Mouse (Mus musculus): Measurements from ENCODE around the gene Gm20219. TPM values are rescaled to one million over a fixed set of nuclear protein-coding genes. Genes with fewer than 3 reads are reported as not detected.

Gene Gm20219
- polyA plus RNA-seq, 1 experiment = 3.1 TPM

DNA sequence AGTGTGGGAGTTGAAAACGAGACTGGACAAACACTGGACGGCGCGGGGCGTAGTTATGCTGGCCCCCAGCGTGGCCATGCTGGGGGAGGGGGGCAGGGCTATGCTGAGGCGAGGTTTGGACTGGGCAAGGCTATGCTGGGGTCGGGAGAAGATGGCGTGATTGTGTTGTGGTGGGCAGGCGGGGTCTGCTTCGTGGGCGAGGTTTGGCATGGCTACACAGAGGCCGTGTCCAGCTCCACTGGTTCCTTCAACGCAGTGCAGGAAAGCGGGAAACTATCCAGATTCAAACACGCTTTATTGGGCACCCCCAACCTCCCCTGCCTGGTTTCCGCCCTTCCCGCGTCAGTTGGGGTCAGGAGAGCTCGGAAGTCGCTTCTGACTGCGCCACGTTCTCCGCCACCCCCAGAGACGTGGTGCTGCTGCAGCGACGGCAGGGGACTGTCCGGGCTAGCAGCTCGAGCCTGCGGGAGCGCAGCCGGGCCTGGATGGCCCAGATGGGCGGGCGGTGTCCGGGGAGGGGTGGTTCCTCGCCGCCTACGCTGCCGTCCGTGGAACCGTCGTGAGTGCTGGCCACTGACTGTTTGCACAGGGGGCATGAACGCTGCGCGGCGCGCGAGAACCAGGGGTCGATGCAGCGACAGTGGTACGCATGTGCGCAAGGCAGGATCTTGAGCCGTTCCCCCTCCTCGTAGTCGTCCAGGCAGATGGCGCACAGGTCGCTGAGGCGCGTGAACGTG lies 43.0 kb downstream of the Gm20219 start:
- TF ChIP-seq CTCF (IDR thresholded peaks at IDR 0.05; ENCODE audit: borderline replicate concordance, extremely low read depth, insufficient read depth, insufficient read length) (no peak), POLR2A (IDR thresholded peaks at IDR 0.05; ENCODE audit: borderline replicate concordance, extremely low read depth, insufficient read depth, insufficient read length, poor library complexity, severe bottlenecking) (no peak)
- peak; percentile 52 for DNase-seq (ENCODE audit: low read depth)

DNA sequence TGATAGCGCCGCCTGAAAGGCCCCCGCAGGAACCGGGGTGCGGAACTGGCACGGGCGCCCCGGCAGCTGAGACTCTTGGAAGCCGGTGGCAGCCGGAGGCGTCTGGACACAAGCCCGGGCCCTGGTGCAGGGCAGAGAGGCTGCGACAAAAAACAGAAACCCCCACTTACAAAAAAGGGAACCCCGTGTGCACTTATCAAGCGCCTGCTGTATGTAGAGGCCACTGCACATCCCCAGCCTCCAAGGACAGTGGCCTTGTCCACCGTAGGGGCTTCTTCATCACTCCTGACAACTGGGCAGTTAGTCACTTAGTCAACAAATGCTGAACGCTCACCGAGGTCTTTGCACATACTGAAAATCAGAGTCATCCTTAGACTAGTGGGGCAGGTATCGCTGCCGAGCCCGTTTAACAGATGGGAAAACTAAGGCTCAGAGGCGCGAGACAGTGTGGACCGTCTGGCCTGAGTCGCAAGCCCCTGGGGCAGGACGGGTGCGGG lies 43.7 kb downstream of the Gm20219 start:
- peak; percentile 76 for DNase-seq (ENCODE audit: low read depth)

DNA sequence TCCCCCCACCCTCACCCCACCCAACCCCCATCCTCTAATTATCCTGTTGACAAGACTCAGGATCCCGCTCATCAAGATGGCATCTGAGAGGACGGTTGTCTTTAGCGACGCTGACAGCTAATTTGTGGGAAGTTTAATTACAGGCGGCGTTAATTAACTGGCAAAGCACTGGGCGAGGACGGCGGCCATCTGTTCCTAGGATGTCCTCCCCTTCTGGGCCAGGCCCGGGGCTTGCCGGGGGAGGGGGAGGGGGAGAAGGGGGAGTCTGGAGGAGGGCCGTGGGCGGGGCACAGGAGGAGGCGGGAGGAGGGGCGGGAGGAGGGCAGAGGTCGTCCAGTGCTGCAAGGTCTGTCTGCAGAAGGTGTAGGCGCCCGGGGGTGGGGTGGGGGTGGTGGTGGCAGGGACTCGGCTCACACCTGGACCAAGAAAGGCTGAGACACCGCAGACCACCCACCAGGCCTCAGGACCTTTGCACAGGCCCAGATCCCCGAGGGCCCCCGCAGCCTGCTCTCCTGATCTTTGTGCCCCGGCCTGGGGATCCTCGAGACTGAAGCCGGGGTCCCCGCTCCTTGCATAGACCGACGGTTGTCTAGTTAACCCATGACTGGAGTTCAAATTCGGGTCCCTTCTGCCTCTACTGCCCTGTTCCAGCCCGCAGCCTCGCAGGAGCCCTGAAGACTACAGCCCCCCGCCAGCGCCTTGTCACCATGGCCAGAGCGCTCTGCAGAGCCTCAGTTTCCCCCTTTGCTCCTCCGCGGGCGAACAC lies 44.3 kb downstream of the Gm20219 start:
- DNase-seq (ENCODE audit: low read depth) = peak; percentile 98
- TF ChIP-seq POLR2A (IDR thresholded peaks at IDR 0.05; ENCODE audit: borderline replicate concordance, extremely low read depth, insufficient read depth, insufficient read length, poor library complexity, severe bottlenecking) (no peak), CTCF (IDR thresholded peaks at IDR 0.05; ENCODE audit: borderline replicate concordance, extremely low read depth, insufficient read depth, insufficient read length) (no peak)

More for the DNA sequence above, 43.7 kb downstream of the Gm20219 start:
- TF ChIP-seq POLR2A (IDR thresholded peaks at IDR 0.05; ENCODE audit: borderline replicate concordance, extremely low read depth, insufficient read depth, insufficient read length, poor library complexity, severe bottlenecking) = no peak
- no peak for TF ChIP-seq CTCF (IDR thresholded peaks at IDR 0.05; ENCODE audit: borderline replicate concordance, extremely low read depth, insufficient read depth, insufficient read length)

DNA sequence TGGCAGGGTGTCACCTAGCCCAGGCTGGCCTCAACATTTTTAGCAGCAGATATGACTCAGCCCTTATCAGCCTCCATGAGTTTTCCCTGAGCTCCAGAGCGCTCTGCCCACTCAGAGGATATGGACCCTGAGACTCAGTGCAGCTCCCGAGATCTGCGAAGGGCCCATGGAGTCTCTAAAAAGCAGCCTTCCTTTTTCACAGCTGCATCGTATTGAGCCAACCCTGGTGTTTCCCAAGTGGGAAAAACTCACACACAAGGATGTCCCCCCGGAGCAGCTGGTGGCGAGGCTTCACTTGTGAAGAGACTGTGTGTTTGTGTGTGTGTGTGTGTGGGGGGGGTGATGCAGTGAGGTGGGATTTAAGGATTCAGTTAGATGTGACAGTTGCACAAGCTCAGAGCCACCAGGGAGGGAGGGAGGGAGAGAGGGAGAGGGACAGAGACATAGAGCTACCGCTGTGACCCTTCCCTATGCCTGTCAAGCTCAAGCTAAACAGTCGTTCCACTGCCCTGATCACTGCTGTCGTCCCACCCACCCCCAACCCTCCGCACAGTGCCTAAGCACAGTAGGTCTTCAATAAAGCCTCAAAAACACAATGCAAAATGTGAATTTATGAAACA lies 45.1 kb downstream of the Gm20219 start:
- TF ChIP-seq POLR2A (IDR thresholded peaks at IDR 0.05; ENCODE audit: borderline replicate concordance, extremely low read depth, insufficient read depth, insufficient read length, poor library complexity, severe bottlenecking) (no peak), CTCF (IDR thresholded peaks at IDR 0.05; ENCODE audit: borderline replicate concordance, extremely low read depth, insufficient read depth, insufficient read length) (no peak)
- DNase-seq (ENCODE audit: low read depth) = peak; percentile 90

DNA sequence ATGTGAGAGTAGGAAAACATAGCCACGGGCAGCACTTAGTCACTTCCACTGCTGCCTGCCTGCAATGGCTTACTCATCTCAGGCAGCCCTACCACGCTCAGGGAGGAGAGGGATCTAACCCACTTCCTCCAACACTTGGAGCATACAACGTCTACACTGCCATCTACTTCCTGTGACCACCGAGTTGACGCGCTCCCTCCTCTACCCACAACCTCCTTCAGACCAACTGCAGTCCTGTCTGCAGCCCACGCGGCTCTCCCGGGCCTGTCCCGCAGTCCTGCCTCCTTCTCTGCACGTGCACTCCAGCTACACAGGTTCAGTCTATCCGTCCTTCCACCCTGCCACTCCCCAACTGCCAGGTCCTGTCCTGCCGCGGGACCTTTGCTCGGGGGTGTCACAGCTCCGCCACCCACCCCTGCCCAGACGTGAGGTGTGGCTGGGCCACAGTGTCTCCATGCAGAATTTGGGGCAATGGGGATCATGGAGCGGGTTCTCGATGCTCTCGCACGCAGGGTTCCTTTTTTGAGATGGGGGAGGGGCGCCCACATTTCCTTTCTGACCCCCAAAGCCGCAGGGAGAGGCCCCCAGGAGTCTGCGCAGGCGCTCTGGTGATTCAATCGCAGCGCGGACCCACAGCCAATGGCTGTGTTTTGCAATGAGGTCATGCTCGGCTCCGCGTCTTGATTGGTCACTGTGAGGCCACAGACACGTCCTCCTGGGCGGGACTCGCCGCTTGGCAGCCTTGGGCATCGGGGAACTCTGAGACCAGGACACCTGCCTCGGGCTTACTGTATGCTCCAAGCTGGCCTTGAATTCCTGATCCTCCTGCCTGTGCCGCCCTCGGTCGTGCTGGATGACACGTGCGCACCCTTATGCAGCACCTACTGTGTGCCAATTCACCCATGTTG lies 46.8 kb downstream of the Gm20219 start:
- peak; percentile 99 for DNase-seq (ENCODE audit: low read depth)
- TF ChIP-seq POLR2A (IDR thresholded peaks at IDR 0.05; ENCODE audit: borderline replicate concordance, extremely low read depth, insufficient read depth, insufficient read length, poor library complexity, severe bottlenecking) (0 out of 2 replicates have a peak, but pooled peaks have one; percentile 21), CTCF (IDR thresholded peaks at IDR 0.05; ENCODE audit: borderline replicate concordance, extremely low read depth, insufficient read depth, insufficient read length) (no peak)

- no peak for DNase-seq (ENCODE audit: low read depth)
Measured at GRCm38 (mm10) chr17:56506417-56507065, 47.6 kb downstream of the Gm20219 start.

GRCm38 (mm10) chr17:56505401-56505800 lies 48.8 kb downstream of the Gm20219 start:
- no peak for TF ChIP-seq POLR2A (IDR thresholded peaks at IDR 0.05; ENCODE audit: borderline replicate concordance, extremely low read depth, insufficient read depth, insufficient read length, poor library complexity, severe bottlenecking)
- no peak for TF ChIP-seq CTCF (IDR thresholded peaks at IDR 0.05; ENCODE audit: borderline replicate concordance, extremely low read depth, insufficient read depth, insufficient read length)
- peak; percentile 61 for DNase-seq (ENCODE audit: low read depth)

More at GRCm38 (mm10) chr17:56506417-56507065, 47.6 kb downstream of the Gm20219 start:
- no peak for TF ChIP-seq CTCF (IDR thresholded peaks at IDR 0.05; ENCODE audit: borderline replicate concordance, extremely low read depth, insufficient read depth, insufficient read length)
- no peak for TF ChIP-seq POLR2A (IDR thresholded peaks at IDR 0.05; ENCODE audit: borderline replicate concordance, extremely low read depth, insufficient read depth, insufficient read length, poor library complexity, severe bottlenecking)

GRCm38 (mm10) chr17:56502526-56502925 lies 51.7 kb downstream of the Gm20219 start:
- DNase-seq (ENCODE audit: low read depth) = peak; percentile 96
- no peak for TF ChIP-seq POLR2A (IDR thresholded peaks at IDR 0.05; ENCODE audit: borderline replicate concordance, extremely low read depth, insufficient read depth, insufficient read length, poor library complexity, severe bottlenecking)
- peak; percentile 16; the same call in 1 of the 2 replicates for TF ChIP-seq CTCF (IDR thresholded peaks at IDR 0.05; ENCODE audit: borderline replicate concordance, extremely low read depth, insufficient read depth, insufficient read length)

DNA sequence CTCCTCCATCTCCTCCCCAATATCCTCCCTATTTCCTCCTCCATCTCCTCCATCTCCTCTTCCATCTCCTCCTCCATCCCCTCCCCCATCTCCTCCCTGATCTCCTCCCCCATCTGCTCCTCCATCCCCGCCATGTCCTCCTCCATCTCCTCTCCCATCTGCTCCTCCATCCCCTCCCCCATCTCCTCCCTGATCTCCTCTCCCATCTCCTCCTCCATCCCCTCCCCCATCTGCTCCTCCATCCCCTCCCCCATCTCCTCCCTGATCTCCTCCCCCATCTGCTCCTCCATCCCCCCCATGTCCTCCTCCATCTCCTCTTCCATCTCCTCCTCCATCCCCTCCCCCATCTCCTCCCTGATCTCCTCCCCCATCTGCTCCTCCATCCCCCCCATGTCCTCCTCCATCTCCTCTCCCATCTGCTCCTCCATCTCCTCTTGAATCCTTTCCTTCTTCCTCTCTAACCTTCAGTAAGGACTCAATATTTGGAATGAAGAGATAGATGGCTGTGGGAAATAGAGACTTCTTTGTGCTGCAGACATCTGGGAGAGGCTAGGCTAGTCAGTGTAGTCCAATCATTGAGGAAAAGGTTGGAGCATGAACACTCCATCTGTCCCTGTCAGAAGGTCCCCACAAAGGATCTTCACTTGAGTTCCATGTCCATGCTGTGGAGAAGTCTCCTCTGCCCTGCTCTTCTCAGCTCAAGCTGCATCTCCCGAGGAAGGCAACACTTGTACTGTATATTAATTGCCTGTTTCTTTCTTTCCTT lies 52.4 kb downstream of the Gm20219 start:
- peak; percentile 54 for DNase-seq (ENCODE audit: low read depth)

Other genes with a start within 250 kb of the Gm20219 start
- 64.6 and 86.5 TPM in 2 replicates for gene Kdm4b, start 228.3 kb downstream of the Gm20219 start, polyA plus RNA-seq (2012; rRNA removed)
- 1,311 and 1,669 TPM in 2 replicates for gene Ptprs, start 77.9 kb downstream of the Gm20219 start, polyA plus RNA-seq (2012; rRNA removed)
- 0.05 TPM in 1 of 2 replicates, not detected in the other for gene Znrf4, start 42.0 kb downstream of the Gm20219 start, polyA plus RNA-seq (2012; rRNA removed)
- gene Safb2, start 30.2 kb upstream of the Gm20219 start, polyA plus RNA-seq (2012; rRNA removed) = 53.9 and 127 TPM in 2 replicates
- 117 and 173 TPM in 2 replicates for gene Safb, start 30.4 kb upstream of the Gm20219 start, polyA plus RNA-seq (2012; rRNA removed)
- gene 2410015M20Rik, start 55.4 kb upstream of the Gm20219 start, polyA plus RNA-seq (2012; rRNA removed) = 101 and 119 TPM in 2 replicates
- 1,808 and 2,187 TPM in 2 replicates for gene Rpl36, start 59.0 kb upstream of the Gm20219 start, polyA plus RNA-seq (2012; rRNA removed)
- 70.4 and 77.2 TPM in 2 replicates for gene Lonp1, start 72.5 kb upstream of the Gm20219 start, polyA plus RNA-seq (2012; rRNA removed)
- gene Catsperd, start 73.8 kb upstream of the Gm20219 start, polyA plus RNA-seq (2012; rRNA removed) = 4.0 TPM in 2 replicates
- 146 and 176 TPM in 2 replicates for gene Ranbp3, start 118.9 kb upstream of the Gm20219 start, polyA plus RNA-seq (2012; rRNA removed)
- 313 and 400 TPM in 2 replicates for gene Ndufa11, start 163.4 kb upstream of the Gm20219 start, polyA plus RNA-seq (2012; rRNA removed)
- 18.2 and 18.8 TPM in 2 replicates for gene Vmac, start 163.6 kb upstream of the Gm20219 start, polyA plus RNA-seq (2012; rRNA removed)
- 5.2 and 5.4 TPM in 2 replicates for gene Nrtn, start 203.1 kb upstream of the Gm20219 start, polyA plus RNA-seq (2012; rRNA removed)
- 139 and 198 TPM in 2 replicates for gene Dus3l, start 210.4 kb upstream of the Gm20219 start, polyA plus RNA-seq (2012; rRNA removed)
- 3.1 and 3.9 TPM in 2 replicates for gene Prr22, start 215.9 kb upstream of the Gm20219 start, polyA plus RNA-seq (2012; rRNA removed)